Mouse (Mus musculus): ENCODE data around the gene Sox13.

- TF ChIP-seq CTCF (IDR thresholded peaks at IDR 0.05; ENCODE audit: extremely low read depth, insufficient read length, insufficient replicate concordance, low read depth, low read length) (no peak), POLR2A (IDR thresholded peaks at IDR 0.05; ENCODE audit: low read depth, low read length) (no peak)
Observed at GRCm38 (mm10) chr1:133423166-133423542, 1.0 kb downstream of the Sox13 start.

All from small intestine, adult 2 months (tissue).